Mouse (Mus musculus): ENCODE measurements around the gene Asxl2. TPM values are rescaled to one million over a fixed set of nuclear protein-coding genes. Genes with fewer than 3 reads are reported as not detected.

Gene Asxl2
- polyA plus RNA-seq, 1 experiment = 10.0 TPM

GRCm38 (mm10) chr12:3546121-3546658, 119.5 kb downstream of the Asxl2 start:
- no peak for DNase-seq (ENCODE audit: low spot score)

GRCm38 (mm10) chr12:3546781-3547180, 120.1 kb downstream of the Asxl2 start:
- DNase-seq (ENCODE audit: low spot score) = no peak

- no peak for DNase-seq (ENCODE audit: low spot score)
These were observed 120.8 kb downstream of the Asxl2 start for GRCm38 (mm10) chr12:3547506-3547905.

- DNase-seq (ENCODE audit: low spot score) = no peak
These were observed 121.3 kb downstream of the Asxl2 start for GRCm38 (mm10) chr12:3547911-3548310.

GRCm38 (mm10) chr12:3548582-3549211, 122.0 kb downstream of the Asxl2 start:
- no peak for DNase-seq (ENCODE audit: low spot score)

- no peak for DNase-seq (ENCODE audit: low spot score)
These were observed 123.6 kb downstream of the Asxl2 start for GRCm38 (mm10) chr12:3550280-3550679.

Other genes starting within 250 kb of the Asxl2 start
- 122 and 124 TPM in 2 replicates for gene Rab10, start 116.9 kb upstream of the Asxl2 start, polyA plus RNA-seq (2012; rRNA removed)
- gene Kif3c, start 61.7 kb upstream of the Asxl2 start, polyA plus RNA-seq (2012; rRNA removed) = 9.1 and 9.9 TPM in 2 replicates
- gene Dtnb, start 145.5 kb downstream of the Asxl2 start, polyA plus RNA-seq (2012; rRNA removed) = 21.2 and 24.9 TPM in 2 replicates

Measured in urinary bladder, adult 2 months (tissue).